Mouse (Mus musculus) T-helper 17 cell (primary cell): ENCODE results near the gene B230217C12Rik.

ENCODE experiments used
- in situ Hi-C, 2 experiments: fragments of 300-600 bp; cut with MboI, MseI; formaldehyde crosslinking; loops; 1 replicate in 1 of 2; 2 replicates in 1 of 2; pipeline ENCODE4 v1.15.1; 2025; ENCODE audit warnings: high pct_unique_total_duplicates in 2 of 2

B230217C12Rik gene

DNA sequence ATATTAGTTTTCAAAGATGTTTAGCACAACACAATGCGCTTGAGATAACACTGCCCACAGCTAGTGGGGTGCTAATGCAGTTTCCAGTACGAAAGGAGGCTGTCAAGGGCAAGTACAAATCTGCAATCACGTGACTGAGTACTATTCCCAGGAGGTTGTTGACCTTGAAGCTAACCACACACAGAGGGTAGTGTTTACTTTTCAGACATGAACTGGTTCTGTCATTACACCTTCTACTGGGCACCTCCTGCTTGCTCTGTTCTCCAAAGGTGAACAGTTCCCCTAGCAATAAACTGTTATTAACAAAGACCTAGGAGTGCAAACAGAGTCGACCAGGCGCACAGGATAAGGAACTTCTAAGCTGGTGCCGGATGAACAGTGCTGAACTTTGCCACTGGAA is 9.8 kb downstream of the B230217C12Rik start:
- in situ Hi-C loops = loop anchor here in 1 of 2 experiments (25.0 kb wide), 1 partner anchor 887 kb away; the partner anchor contains the start of genes Med24 and Thra

DNA sequence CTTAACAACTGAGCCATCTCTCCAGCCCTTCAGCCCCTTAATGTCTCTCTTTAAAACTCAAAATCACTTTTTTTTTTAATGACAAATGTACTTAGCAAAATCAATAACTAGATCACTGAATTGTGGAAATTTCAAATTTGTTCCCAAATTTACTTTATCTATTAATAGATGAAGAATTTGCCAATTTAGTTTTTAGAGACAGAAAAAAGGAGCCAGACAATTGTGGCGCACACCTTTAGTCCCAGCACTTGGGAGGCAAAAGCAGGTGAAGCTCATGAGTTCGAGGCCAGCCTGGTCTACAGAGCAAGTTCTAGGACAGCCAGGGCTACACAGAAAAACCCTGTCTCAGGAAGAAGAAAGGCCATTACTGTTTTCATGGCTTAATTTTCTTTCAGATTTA is 11.0 kb downstream of the B230217C12Rik start:
- in situ Hi-C loops = loop anchor here in 1 of 2 experiments (25.0 kb wide), 1 partner anchor 886 kb away; the partner anchor contains the start of genes Med24 and Thra

DNA sequence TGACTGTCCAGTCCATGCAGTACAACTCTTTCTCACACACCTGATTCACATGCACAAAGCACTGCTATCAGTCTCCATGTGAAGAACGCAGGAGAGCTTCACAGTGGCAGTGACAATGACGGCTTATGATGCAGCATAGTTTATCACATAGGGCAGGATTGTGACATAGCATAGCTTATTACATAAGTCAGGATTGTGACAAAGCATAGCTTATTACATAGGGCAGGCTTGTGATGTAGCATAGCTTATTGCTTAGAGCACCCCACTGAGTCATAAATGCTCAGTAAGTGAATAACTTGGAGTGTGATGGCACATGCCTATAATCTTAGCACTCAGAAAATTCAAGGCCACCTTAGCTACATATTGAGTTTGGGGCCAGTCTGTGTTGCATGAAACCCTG is 14.9 kb downstream of the B230217C12Rik start:
- in situ Hi-C loops = loop anchor here in 1 of 2 experiments (25.0 kb wide), 1 partner anchor 882 kb away; the partner anchor contains the start of genes Med24 and Thra

DNA sequence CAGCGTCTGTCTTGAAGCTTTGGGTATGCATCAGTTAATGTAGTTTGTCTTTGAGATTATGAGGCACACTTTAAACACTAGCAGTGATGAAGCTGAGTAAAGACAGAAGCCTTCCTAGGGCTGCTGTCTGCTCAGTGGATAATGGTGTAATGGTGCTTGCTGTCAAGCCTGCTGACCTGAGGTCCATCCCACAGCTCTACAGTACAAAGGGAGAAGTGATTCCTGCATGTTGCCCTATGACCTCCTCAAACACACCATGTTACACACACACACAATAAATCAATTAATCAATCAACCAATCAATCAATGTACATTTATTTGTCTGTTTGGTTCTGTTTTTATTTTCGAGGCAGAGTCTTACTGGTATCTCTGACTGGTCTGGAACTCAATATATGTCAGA is 21.6 kb downstream of the B230217C12Rik start:
- in situ Hi-C loops = loop anchor here in 1 of 2 experiments (25.0 kb wide), 1 partner anchor 875 kb away; the partner anchor contains the start of genes Med24 and Thra

DNA sequence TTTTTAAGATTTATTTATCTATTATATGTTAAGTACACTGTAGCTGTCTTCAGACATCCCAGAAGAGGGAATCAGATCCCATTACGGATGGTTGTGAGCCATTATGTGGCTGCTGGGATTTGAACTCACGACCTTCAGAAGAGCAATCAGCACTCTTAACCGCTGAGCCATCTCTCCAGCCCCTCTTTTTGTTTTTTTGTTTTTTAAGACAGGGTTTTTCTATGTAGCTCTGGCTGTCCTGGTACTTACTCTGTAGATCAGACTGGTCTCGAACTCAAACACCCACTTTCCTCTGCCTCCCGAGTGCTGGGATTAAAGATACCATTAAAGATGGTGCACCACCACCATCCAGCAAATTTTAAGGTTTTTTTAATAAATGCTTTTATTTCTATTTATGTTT is 24.8 kb downstream of the B230217C12Rik start:
- in situ Hi-C loops = loop anchor here in 1 of 2 experiments (25.0 kb wide), 1 partner anchor 872 kb away; the partner anchor contains the start of genes Med24 and Thra

DNA sequence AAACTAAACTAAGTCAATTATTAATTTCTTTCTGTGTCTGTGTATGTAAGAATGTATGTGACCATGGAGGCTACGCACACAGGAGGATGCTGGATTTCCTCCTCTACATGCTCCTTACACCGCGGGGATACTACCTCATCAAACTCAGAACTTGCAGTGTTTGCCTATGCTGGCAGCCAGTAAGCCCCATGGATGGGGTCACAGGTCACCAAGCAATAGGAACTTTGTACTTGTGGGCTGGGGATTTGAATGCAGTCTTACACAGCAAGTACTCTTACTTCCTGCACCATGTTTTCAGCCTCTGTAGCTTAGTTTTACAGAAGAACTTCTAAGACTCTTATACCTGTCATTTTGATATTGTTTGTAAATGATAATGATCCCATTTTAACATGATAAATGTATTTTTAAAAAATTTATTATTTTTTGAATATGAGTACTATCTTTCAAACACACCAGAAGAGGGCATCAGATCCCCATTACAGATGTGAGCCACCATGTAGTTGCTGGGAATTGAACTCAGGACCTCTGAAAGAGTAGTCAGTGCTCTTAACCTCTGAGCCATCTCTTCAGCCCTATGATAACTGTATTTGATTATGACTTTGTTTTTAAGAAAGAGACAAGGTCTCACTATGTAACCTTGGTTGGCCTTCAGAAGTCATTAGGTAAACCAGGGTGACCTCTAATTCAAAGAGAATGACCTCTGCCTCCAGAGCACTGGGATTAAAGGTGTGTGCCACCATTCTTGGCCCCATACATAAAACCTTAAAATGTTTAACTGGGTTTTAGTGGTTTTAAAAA is 25.7 kb downstream of the B230217C12Rik start:
- in situ Hi-C loops = loop anchor here in 1 of 2 experiments (25.0 kb wide), 1 partner anchor 871 kb away; the partner anchor contains the start of genes Med24 and Thra

DNA sequence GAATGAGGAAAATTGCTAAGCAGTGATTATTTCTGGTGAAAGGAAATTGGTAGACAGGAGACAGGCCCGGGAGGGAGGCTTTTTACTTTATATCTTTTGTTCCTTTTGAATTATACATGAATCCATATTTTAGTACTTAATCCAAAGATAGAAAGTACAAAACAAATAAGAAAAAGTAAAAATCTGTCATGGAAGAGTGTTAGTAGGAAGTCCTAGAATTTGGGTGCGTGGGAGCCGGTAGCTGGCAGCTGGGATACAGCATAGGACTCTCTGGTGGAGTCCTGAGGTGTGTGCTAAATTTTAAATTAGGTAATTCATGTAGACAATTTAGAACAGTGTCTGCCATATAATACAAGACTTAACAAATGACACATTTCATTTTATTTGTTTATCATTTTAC is 27.0 kb downstream of the B230217C12Rik start:
- in situ Hi-C loops = loop anchor here in 1 of 2 experiments (25.0 kb wide), 1 partner anchor 870 kb away; the partner anchor contains the start of genes Med24 and Thra

DNA sequence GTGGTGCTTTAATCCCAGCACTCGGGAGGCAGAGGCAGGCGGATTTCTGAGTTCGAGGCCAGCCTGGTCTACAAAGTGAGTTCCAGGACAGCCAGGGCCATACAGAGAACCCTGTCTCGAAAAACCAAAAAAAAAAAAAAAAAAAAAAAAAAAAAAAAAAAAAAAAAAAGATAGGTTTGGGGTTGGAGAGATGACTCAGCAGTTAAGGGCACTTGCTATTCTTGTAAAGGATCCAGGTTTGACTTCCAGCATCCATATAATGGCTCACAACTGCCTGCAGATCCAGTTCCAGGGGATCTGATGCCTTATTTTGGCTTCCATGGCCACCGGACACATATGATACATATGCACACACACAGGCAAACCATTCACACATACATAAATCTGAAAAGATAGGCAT is 31.8 kb downstream of the B230217C12Rik start:
- in situ Hi-C loops = loop anchor here in 1 of 2 experiments (25.0 kb wide), 1 partner anchor 865 kb away; the partner anchor contains the start of genes Med24 and Thra

DNA sequence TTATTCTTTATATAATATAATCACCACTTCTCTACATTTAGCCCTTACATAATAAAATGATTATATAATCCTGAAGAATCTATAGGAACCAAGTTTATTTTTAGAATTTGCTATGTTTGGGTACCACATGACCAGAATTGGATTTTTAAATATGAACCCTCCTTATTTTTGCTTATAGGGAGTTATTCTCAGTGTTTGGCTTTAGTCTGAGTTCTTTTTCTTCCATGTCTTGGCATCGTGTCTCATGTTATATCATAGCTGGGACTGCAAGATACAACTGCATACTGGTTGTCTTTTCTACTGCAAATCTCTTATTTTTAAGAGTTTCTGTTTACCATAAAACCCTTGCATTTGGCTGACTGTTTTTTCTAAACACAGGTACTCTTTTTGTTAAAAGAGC is 33.8 kb downstream of the B230217C12Rik start:
- in situ Hi-C loops = loop anchor here in 1 of 2 experiments (25.0 kb wide), 1 partner anchor 863 kb away; the partner anchor contains the start of genes Med24 and Thra

DNA sequence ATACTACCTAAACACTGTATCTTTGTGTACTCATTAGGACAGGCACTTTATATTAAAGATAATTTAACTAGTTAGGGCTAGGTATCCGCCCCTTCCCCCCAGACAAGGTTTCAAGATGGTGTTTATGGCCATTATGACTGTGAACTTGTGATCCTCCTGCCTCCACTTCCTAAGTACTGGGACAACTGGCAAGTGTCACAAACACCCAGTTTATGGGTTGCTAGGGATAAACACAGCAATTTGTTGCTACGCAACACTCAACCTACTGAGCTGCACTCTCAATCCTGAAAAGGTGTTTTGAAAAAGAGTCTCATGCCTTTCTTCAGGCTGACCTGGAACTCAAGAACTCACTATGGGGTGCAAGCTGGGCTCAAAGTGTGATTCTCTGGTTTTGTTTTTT is 36.8 kb downstream of the B230217C12Rik start:
- in situ Hi-C loops = no loop called here

DNA sequence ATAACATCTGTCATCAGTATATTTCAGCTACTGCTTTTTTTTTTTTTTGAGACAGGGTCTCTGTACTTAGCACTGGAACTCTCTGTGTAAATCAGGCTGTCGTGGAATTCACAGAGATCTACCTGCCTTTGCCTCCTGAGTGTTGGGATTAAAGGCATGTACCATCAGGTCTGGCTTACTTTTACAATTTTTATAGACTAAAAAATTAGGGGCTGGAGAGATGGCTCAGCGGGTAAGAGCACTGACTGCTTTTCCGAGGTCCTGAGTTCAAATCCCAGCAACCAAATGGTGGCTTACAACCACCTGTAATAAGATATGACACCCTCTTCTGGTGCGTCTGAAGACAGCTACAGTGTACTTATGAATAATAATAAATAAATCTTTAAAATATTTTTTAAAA is 39.8 kb downstream of the B230217C12Rik start:
- in situ Hi-C loops = loop anchor here (5.0 kb wide), 2 partner anchors 83 to 88 kb away; partner anchors contain the start of gene Lasp1 (in 1 of the 2)

DNA sequence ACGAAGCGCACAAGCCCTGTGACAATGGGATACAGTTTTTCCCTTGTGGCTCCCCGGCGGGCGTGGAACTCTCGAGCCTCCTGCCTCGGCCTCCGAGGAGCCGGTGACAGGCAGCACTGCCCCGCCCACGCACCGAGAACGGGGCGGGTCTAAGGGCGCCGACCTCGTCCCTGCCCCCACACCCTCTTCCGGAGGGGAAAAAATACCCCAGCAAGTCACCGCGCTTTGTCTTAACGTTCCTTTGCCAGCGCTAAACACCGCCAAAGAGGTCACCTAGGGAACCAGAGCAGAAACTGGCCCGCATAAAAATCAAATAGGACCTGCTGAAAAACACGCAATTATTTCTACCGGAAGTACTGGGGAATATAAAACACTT is 43.0 kb downstream of the B230217C12Rik start:
- in situ Hi-C loops = loop anchor here (5.0 kb wide), 2 partner anchors 86 to 91 kb away; partner anchors contain the start of gene Lasp1 (in 1 of the 2)

DNA sequence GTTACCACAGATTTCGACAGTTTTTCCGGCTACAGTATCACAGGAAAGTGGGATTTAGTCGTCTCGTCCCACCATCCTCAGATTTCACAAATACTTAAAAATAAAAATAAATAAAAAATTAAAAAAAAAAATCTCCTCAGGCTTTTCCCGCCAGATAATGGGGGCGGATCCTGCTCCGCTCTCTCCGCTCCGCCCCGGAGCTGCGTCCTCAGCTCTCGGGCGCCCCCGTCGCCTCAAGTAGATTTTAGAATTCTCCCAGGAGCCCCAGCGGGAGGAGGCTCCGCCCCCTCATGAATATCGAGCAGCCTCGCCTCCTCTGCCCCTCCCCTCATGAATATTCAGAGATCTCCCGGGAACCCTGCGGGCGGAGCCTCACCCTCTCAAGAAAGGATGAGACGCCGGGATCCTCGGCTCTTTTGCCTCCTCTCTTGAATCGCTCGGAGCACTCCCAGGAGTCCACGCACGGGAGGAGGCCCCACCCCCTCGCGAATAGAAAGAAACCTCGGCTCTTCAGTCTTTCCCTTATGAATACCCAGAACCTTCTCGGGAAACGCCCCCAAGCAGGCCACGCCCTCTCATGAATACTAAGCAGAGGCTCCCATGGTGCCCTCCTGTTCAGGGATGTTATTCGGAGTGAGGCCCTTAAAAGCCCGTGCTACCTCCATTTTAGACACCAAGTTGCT is 43.5 kb downstream of the B230217C12Rik start, which contains the start of gene Fbxo47:
TSS of gene Fbxo47 (minus strand) at position 237 of the 683 bp plus-strand sequence.
- in situ Hi-C loops = loop anchor here (5.0 kb wide), 2 partner anchors 87 to 92 kb away; partner anchors contain the start of gene Lasp1 (in 1 of the 2)

DNA sequence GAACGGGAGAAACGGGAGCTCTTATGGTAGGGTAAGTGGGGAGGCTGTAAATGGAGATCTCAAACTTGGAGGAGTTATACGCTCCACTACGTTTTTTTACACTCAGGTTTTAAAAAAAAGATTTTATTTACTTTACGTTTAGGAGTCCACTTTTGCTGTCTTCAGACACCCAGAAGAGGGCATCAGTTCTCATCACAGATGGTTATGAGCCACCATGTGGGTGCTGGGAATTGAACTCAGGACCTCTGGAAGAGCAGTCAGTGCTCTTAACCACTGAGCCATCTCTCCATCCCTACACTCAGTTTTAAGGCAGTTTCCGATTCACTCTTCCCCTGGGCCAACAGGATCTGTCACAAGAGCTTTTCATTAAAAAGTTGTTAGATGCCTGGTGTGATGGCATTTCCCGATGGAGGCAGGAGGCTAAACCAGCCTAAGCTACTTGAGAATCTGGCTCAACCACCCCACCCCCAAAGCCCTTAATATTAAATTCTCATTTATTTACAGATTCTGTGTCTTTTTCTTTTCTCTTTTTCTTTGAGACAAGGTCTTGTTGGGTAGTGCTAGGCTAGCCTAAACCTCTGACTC is 44.1 kb downstream of the B230217C12Rik start:
- in situ Hi-C loops = loop anchor here (5.0 kb wide), 2 partner anchors 87 to 92 kb away; partner anchors contain the start of gene Lasp1 (in 1 of the 2)

DNA sequence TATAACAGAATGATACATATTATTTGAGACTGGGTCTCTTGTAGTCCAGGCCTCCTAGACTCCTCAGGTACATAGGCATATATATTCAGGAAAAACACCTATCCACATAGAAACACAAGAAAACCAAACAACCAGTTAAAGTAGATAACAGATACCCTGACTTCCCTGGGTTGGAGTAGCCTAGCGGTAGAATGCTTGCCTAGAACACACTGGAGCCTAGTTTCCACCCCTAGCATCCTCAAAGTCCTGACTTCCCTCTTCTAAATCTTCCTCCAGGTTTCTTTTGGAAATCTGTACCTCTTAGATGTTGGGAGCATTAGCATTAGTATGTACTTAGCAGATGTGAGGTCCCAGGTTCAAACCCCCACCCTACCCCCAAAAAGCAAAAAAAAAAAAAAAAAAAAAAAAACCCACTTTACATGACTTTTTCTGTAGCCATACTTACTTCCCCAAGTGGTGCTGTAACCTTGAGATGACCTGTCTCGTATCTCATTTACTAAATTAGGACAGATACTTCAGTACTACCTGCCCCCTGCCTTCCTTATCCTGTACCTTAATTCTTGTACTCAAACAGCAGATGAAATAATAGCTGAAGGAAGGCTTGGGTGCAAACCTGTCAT is 44.8 kb downstream of the B230217C12Rik start:
- in situ Hi-C loops = no loop called here

DNA sequence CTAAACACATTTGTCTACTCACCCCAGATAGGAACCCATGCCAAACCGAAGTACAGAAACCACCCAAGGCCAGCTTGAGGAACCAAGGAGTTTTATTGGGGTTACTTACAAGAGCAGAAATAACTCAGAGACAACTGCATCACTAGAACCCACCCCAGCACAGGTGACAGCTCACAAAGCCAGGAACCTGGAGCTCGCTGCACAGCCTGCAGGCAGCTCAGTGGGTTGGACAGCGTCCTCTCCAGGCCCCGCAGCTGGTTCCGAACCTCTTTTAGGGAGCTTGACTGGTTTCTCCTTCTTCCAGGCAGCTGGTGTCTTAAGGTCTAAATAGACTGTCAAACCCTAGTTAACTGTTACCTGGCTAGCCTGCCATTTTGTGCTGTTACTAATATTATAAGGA is 51.2 kb downstream of the B230217C12Rik start:
- in situ Hi-C loops = no loop called here
